Mouse (Mus musculus) megakaryocyte-erythroid progenitor cell, adult 5-6 weeks (primary cell): ENCODE results near the gene Cradd. TPM values are rescaled to one million over a fixed set of nuclear protein-coding genes. Genes with fewer than 3 reads are reported as not detected.
A peak's percentile ranks its signal among the peaks of the same experiment; 100 is the strongest.

ENCODE experiments used
- ATAC-seq: replicated peaks from 2 replicates; pipeline ENCODE4 v1.8.0; 2016; ENCODE audit warnings: mild to moderate bottlenecking, inconsistent platforms; ENCODE audit not compliant: severe bottlenecking, poor library complexity, low FRiP score, low TSS enrichment
- total RNA-seq, 2 experiments: library from RNA; stranded (forward) in 1 of 2; stranded (reverse) in 1 of 2; fragments of 200-1000, 215-1000 nt in 1 of 2; fragments of >200 nt in 1 of 2; fragmentation: Nextera tagmentation in 1 of 2; gene quantifications; 2 replicates each; pipeline ENCODE4 v1.2.3; 2014 to 2017

The Cradd gene
- total RNA-seq, 2 experiments from 2014 or later: 2.2 to 5.9 TPM

DNA sequence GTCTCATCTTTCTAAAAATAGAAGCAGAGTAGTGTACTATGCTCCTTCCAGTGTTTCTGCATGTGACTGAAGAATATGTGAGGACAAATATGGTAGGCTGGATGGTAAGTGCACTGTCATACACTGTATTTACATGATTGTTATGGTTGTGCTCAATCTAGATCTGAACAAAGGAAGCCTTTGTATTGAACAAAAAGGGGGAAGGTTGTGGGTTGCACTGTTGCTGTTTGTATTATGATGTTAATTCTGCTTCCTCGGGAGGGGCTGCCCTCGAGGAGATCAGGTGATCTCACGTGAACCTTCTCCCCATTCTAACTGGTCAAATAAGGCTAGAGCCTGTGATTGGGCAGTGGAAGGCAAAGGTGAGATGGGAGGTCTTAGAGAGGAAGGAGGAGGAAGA lies 103.4 kb downstream of the Cradd start:
- ATAC-seq: no peak

DNA sequence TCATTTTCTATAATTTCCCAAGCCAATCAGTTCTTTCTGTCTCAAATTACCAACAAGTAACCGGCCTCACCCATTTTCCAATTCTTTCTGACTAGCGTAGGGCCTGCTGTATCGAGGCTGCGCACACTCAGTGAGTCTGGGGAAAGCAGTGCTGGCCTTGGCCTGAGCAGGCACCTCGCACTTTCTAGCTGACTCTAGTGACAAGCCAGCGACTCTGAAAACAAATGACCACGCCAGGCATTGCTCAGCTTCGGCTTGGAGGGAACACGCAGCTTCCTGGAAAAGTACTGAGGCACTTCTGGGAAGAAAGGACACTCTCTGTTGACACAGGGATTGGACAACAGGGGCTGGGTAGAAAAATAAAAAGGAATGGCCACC lies 105.3 kb downstream of the Cradd start:
- ATAC-seq: no peak

DNA sequence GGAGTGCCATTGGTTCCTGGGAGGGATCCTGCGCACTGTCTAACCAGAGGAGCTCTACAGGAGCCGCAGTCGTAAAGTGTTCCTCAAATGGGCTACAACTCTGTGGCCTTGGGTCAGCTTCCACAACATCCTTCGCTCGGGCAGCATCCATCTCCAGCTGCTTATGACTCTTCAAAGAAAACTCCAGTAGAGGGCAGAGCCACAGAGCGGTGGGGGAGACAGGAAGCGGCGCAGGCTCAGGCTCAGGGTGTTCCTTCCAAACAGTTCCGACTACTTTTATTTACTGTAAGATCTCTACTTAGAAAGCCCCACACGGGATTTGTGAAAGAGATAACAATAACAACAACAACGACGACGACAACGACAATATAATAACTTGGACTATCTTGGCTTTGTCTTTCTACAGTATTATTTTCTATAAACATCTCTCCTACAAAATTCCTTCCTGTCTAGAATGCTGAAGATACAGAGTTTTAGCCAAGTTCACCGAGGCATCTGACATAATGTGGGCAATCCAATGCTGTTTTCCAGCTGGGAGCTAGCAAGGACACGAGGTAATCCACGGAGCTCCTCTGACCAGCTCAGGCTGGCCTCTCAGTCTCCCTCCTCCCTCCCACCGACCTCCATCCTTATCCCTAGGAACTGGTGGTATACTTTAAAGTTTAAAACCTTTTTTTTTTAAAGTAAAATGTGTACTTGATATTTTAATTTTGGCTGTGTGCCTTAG lies 105.8 kb downstream of the Cradd start:
- ATAC-seq: no peak

DNA sequence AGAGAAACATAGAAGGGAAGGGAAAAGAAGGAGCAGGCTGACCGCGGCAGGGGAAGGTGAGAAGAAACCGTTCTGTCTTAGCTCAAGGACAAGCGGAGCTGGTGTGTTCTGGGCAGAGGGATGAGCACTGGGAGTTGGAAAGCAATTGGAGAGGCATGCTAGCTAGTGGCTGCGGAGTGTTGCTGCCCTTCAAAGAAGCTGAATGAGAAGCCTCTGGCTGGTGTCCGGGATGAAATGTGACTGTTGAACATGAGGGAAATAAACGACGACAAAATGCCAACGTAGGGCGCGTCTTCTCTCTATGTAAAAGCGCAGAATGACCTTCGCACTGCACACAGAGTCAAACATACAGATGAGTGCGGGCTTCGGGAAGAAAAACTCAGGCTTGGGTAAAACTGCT lies 108.6 kb downstream of the Cradd start:
- no peak for ATAC-seq

DNA sequence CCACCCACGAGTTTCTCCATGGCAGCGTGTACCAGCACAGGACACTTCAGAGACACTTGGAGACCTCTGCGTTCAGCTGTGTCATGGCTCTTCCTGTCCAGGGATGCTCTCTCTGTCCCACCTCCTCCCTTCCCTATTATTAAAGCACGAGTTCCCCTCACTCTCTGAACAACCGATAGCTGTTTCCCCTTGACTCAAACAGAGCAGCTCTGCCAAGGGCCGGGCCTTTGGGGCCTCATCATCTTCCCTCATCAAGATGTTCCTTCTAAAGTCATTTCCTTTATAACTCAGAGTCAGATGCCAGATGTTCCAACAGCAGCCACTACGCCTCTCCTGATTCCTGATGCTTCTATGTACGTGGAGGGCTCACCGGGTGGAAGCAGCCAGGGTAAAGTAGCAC lies 110.1 kb downstream of the Cradd start:
- ATAC-seq: no peak

DNA sequence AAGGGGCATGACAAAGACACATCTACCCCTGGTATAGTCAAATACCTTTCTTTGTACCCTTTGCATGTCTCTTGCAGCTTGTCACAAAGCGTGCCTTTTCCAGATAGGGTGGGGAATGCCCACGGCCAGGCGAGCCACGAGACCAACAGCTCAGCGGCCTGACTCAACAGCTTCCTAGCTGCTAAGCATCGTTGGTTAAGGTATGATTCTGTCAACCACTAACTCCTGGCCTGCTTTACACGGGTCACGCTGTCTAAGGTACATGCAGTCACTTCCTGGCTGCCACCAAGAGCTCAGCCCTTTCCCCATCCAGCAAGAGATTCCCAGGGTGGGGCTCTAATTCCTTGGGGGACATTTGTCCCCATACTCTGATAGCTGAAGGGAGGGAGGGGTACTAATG lies 110.6 kb downstream of the Cradd start:
- ATAC-seq: no peak

DNA sequence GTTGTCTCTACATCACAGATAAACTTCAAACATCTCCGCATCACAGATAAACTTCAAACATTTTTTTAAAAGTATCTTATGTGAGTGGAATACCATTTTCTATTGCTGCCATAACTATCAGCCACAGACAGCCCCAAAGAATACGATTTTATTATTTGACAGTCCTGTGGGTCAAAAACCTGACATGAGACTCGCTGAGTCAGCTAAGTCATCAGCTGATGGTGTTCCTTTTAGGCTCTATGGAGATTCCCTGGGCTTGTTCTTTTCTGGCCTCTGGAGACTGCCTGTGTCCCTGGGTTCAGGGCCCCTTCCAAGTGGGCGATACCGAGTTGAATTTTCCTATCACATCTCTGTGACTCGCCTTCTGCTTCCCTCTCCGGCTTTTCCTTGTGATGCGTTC lies 112.3 kb downstream of the Cradd start:
- no peak for ATAC-seq

DNA sequence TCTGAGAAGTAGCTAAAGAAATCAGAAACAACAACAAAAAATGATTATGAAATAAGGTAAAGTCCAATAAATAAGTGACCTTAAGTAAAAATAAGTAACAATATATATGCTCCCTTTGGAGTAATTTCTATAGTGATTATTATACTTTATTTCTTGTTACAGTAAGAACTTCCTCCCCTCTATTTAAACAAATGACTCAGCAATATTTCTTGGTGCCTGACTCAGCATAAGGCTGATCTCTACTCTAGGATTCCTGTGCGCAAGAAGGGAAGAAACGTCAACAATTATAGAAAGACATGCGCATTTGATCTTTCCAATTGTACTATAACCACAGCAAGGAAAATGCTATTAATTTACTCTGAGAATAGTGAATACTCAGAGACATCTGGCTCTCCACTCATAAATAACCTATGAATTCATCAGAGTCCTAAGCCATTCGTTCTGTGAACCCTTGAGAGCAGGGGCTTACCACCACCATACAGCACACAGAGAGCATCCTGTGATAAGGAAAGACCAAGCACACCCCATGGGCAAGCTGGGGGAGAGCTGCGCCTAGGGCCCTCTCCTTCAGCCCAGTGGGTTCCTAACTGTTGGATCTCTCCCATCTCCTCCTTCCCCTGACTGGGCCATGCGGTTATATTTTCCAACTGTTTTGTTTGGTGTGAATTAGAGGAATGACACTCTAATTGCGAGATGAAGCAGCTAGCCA lies 113.1 kb downstream of the Cradd start:
- no peak for ATAC-seq

DNA sequence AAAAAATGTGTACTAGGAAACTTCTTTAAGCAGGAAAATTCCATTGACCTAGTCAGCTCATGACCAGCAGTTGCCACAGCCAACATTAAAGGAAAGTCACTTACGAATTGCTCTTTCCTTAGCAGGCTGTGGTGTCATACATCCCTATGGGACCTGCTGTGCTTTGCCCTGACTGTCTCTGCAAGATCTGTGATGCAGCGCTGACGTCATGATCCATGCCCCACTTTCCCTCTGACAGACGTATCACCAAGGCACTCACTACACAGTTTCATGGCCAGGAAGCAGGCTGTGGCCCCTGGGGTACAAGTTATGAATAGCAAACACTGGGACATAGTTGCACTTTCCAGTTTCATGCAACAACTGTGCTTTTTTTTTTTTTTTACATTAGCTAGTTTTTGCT lies 113.8 kb downstream of the Cradd start:
- ATAC-seq: no peak

DNA sequence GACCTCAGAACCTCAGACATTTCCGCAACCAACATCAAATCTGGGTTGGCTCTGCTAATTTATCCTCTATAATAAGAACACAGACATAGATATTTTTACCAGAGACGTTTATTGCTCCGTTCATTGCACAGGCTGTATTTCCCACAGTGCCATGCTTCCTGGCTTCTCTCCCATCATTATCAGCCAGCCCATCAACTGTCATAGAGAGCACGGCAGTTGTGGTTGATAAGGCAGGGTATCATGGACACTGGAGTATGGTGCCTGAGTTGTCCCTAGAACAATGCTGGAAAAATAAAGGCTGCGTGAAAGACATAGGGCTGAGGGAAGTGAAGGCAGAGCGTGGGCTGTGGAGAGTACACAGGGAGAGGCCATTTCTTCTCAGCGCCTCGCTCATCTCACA lies 116.5 kb downstream of the Cradd start:
- ATAC-seq: peak; percentile 39

DNA sequence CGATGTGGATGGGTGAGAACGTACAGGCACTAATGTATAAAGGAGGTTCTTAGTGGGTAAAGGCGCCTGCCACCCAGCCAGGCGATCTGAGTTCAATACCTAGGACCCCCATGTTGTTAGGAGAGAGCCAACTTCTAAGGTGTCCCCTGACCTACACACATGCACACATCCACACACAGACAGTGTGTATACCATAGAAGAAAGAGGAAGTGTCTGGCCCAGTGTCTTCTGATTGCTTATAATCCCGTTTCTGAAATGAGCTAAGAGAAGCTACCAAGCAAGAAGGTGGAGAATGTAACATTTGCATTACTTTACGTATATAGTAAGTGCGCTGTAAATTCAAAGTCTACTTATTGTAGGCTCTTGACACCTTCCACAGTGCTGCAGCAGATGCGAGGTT lies 122.4 kb downstream of the Cradd start:
- ATAC-seq: no peak

DNA sequence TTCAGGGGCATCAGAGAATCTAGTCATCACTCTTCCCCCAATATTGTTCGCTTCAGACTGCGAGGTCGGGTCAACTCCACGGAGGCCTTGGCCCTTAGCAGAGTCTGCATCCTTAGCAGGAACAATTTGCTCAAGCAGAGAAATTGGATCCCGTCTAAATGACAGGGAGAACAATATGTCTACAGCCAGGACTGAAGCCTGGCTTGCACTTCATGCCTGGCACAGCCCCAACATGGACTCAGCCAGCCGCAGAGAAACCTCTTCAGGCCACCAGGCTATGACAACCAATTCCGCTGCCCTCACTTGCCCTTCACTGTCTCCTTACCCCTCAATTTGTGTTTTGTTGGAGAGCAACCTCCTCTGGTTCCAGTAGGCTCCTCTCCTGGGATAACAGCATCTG lies 123.6 kb downstream of the Cradd start:
- ATAC-seq: no peak

DNA sequence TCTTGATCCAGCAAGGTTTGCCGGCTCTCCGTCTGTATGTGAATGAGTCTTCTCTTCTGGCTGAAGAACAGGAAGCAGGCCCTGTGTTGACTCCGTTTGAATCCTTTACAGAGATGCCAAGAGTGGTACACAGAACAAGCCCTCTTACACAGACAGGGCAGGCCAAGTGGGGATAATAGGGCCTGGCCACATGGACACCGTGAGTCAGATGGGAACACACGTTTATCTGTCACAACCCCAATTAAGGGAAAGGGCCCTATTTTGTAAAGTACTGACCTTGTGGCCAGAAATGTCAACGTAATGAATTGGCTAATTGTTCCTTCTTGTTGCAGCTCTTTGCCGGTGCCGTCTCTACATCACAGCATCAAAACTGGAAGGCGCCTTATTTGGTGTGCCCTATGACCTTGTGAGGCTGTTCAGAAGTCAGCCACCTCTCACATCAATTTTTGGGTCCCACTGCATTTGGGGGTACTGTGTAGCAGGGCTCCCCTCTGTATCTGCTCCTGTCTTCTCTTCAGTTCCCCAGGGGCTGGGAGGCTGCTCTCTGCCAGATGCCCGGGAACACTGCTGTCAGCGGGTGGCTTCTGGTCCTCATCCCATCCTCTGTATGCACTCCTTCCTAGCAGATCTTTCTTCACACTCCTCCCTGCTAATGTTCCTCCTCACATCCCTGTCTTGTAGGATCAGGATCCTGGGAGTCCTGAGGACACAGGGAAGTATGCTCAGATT lies 124.2 kb downstream of the Cradd start:
- ATAC-seq: no peak

DNA sequence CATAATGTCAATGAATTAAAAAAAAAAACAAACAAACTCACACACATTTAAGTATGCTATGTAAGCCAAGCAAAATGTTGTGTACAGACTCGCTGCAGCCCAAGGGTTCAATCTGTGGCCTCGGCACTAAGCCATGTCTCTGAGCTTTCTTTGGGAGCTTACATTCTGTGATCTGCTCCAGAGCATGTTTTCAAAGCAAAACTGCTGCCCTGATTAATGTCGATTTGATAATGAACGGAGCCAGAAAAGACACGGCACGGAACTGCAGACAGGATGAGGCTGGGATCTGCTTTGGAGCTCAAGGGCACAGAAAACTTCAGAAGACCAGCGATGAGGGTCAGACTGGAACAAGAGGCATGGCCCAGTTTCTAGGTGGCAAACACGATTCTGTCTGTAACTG lies 126.6 kb downstream of the Cradd start:
- no peak for ATAC-seq

DNA sequence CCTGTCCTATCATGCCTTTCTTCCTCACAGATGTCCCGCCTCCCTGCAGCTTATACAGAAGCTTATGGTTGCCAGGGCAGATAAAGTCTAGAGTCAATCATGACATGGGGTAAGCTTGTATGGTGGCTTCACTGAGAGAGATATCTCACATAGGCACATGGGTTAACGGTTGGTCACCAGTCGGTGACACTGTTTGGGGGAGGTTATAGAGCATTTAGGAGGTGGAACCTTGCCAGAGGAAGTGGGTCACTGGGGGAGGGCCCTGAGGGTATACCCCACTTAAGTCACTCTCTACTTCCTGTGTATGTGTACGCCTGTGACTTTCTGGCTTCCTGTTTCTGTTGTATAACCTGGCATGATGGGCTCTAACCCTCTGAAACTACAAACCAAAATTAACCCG lies 128.2 kb downstream of the Cradd start:
- peak; percentile 92 for ATAC-seq

DNA sequence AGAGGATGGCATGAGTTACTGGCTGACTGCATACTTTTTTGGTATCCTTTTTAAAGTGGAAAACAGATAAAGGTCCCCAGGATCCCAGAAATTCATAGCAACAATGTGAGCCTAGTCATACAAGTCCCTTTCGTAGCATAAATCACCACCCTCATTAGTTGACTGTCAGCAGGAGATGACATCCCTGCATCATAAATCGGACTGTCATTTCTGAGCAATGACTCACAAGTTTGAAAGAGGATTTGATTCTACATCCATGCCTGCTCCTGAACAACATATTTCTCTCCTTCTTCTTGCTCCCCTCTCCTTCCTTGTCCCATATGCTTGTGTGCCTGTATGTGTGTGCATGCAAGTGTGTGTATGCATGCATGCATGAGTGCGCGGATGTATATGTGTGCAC lies 129.2 kb downstream of the Cradd start:
- no peak for ATAC-seq

DNA sequence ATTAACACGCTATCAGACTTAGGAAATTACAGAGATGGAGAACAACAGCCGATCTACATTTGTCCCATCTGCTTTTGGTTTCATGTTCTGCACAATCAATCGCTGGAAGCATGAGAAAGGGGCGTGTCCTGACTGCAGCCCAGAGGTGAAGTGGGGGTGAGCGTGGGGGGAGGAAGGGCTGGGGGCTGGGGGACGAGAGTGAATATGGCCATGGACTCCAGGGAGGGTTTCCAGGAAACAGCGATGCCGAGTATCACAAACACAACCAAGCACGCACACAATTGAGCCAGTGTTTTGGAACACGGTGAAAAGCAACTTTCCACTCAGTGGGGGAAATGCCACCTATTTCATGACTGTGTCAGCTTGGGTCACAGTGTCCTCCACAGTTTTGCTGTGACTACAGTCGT lies 130.1 kb downstream of the Cradd start:
- no peak for ATAC-seq

DNA sequence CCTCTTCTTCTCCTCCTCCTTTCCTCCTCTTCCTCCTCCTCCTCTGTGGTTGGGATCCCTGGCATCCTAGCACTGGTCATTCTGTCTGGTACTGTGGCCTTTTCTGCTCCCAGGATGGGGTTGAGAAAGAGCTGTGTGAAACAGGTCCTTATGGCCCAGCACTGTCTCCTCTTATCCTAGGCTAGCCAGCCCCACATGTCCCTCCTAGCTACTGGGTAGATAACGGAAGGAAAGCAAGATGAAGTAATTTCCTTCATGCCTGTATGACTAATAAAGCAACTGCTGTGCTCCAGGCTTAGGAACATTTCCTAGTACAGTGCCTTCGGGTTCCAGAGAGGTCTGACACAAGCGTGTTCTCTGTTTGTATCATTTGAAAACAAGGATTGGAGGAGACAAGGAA lies 132.1 kb downstream of the Cradd start:
- ATAC-seq: peak; percentile 72

DNA sequence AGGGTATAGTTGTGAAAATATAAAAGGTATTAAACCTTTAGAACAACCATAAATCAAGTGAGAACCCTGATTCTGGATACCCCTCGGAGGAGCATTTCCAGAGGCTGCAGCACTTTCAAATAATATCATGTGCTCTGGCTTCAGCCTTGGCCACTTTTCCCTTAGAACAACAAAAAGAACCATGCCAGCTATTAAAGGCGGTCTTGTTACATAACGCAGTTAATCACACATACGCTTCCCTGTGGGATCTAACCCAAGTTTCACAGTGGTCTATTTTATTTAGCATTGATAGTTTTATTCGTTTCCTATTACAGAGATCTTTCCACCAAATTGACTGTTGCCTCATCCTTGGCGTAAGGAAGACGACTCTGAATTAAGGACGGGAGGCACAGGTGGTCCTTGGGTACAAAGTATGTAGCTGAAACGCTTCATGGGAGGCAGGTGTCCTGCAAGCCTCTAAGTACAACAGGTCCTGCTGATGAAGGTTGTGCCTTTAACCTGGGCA lies 132.7 kb downstream of the Cradd start:
- no peak for ATAC-seq

DNA sequence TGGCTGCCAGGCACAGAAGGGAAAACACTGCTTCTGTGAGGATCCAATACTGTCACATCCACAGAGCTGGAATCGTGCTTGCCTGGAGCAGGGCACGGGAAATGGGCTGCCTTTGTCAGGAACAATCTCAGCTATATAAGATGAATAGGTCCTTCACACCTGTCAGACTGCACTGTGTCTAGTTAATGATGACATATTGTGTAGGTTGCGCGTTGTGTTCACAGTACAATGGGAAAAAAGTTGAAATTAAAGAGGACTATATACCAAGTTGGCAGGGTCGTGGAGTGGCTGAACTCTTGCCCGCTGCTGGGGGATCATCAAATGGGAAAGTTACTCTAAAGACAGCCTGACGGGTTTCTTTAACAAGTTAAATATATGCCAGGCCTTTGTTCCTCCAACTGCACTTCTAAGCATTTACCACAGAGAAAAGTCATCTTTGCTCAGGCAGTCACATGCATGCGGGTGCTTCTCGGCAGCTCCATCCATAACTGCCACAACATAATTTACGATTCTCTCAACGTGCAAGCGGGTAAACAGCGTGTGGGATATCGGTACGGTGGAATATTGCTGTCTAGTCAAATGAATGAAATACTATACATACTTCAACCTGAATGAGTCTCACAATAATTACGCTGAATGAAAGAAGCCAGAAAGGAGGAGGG lies 134.3 kb downstream of the Cradd start:
- ATAC-seq: no peak
